Mouse (Mus musculus) mouse embryonic stem cell (cell line): ENCODE results near the gene Anxa7.

Experiments used
- in situ Hi-C, 2 experiments: fragments of 300-500 bp; cut with MboI; formaldehyde crosslinking; loops; 1 replicate in 1 of 2; 3 replicates in 1 of 2; pipeline ENCODE4 v1.14.3; 2019 to 2020; ENCODE audit warnings: low sequenced_read_pairs in 2 of 2, low pct_unique_long_range_greater_than_20kb in 1 of 2, mixed read lengths in 1 of 2; ENCODE audit not compliant: unreplicated experiment in 1 of 2

The Anxa7 gene

DNA sequence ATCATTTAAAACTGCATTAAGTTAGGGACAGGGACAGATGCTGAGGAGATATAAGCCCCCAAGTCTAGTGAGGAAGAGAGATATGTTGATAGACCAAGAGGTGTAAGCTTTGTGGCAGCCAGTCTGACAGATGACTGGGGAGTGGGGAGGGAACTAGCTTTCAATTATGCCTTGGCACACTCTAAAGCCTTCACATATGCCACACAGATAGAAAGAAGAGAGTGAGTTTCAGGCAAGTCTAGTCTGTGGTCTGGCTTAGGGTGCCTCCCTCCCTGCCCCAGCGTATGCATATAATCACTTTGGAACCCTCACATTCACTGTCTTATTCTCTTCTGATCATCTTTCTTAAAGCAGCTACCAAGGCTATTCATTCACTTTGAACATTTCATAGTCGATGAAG lies 28.6 kb downstream of the Anxa7 start:
- in situ Hi-C loops: loop anchor here in 1 of 2 experiments (10.0 kb wide), 1 partner anchor 57 kb away; the partner anchor contains the start of gene Mrps16

DNA sequence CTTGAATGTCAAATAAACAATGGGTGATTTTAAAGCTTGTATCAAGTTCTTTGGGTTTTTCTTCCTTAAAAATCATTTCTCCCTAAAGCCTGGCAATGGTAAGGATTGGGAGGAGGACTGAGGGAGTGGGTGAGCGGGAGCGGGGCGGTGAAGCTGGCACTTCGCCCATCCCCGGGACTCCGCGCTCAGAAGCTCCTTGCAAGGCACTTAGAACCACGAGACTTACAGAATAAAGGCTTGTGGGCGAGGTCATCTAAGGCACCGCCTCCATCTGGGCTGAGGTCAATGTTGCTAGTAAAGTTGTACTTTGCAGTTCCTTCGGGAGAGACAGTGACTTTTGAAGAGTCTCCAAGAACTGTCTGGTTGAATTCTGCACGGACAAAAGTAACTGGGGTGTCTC lies 32.7 kb downstream of the Anxa7 start:
- in situ Hi-C loops: no loop called here

- in situ Hi-C loops: no loop called here
These were observed 37.7 kb downstream of the Anxa7 start for GRCm38 (mm10) chr14:20442252-20442651.

DNA sequence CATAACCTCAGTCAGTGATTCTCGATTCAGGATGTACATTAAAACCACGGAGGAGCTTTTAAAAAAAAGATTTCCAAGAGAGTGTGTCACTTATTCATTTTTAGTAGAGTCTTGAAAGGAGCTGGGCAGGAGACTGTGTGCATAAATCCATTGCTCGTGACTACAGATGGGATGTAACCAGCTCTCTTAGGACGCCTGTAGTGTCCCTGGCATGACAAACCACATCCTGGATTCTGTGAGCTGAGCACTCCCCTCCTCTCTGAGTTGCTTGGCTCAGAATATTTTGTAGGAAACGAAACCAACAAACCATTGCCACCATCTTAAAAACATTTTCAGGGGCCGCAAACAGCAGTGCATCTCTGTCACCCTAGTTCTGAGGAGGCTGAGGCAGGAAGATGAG lies 43.0 kb downstream of the Anxa7 start:
- in situ Hi-C loops: no loop called here

- in situ Hi-C loops: no loop called here
These were observed 47.5 kb downstream of the Anxa7 start for GRCm38 (mm10) chr14:20432420-20432819.

GRCm38 (mm10) chr14:20431726-20432125 lies 48.2 kb downstream of the Anxa7 start:
- in situ Hi-C loops: no loop called here

GRCm38 (mm10) chr14:20429833-20430232 lies 50.1 kb downstream of the Anxa7 start:
- in situ Hi-C loops: no loop called here

DNA sequence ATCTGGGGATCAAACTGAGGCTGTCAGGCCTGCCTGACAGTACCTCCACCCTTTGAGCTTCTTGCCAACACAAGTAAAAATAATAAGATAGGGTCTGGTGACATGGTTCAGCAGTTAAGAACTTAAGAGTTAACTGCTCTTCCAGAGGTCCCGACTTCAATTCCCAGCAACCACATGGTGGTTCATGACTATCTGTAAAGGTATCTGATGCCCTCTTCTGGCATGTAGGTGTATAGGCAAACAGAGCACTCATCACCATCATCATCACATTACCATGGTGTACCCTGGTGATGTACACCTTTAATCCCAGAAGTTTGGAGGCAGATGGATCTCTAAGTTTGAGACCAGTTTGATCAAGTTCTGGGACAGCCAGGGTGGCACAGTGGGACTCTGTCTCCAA lies 51.3 kb downstream of the Anxa7 start:
- in situ Hi-C loops: no loop called here

DNA sequence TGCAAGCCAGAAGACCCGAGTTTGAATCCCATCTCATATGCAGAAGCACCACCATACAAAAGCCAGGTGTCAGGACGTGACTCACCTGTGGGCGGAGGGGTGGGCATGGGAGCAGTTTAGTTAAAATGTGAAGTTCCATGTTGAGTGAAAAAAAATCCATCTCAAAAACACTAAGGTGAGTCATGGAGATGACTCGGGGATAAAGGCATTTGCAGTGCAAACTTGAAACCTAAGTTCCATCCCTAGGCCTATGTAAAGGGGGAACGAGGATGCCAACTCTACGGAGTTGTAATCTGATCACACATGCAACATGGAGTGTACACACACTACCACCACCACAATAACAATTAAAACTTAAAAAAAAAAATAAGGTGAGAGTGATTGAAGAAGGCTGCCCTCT lies 56.9 kb downstream of the Anxa7 start:
- in situ Hi-C loops: no loop called here

- in situ Hi-C loops: no loop called here
These were observed 57.7 kb downstream of the Anxa7 start for GRCm38 (mm10) chr14:20422257-20422656.
